Mouse (Mus musculus) gastrocnemius, adult 2 months (tissue): ENCODE data around the gene Eif4g3. TPM values are rescaled to one million over a fixed set of nuclear protein-coding genes. Genes with fewer than 3 reads are reported as not detected.

ENCODE experiments used
- DNase-seq: peaks from one replicate; pipeline ENCODE4 v3.0.0; 2022
- H3K27ac ChIP-seq: fragments of 200-600 bp; 2 replicates; pipeline ENCODE4 v1.8.1; 2022; ENCODE audit warnings: mild to moderate bottlenecking
- H3K4me3 ChIP-seq: fragments of 200-600 bp; 2 replicates; pipeline ENCODE4 v1.8.1; 2022; ENCODE audit warnings: mild to moderate bottlenecking, moderate library complexity
- CTCF ChIP-seq: fragments of 200-600 bp; IDR thresholded peaks from 2 replicates; pipeline ENCODE4 v1.8.1; 2022; ENCODE audit warnings: antibody characterized with exemption, mild to moderate bottlenecking, moderate library complexity
- intact Hi-C: fragments of 180-260 bp; cut with DNase I; formaldehyde crosslinking; loops from one replicate; pipeline ENCODE4 v1.15.1; 2025
- total RNA-seq, 2 experiments: library from RNA; stranded (reverse); gene quantifications; 2 replicates each; pipeline ENCODE4 v1.2.3; 2021

Eif4g3 gene
- total RNA-seq, 2 experiments from 2014 or later = 108 to 145 TPM

DNA sequence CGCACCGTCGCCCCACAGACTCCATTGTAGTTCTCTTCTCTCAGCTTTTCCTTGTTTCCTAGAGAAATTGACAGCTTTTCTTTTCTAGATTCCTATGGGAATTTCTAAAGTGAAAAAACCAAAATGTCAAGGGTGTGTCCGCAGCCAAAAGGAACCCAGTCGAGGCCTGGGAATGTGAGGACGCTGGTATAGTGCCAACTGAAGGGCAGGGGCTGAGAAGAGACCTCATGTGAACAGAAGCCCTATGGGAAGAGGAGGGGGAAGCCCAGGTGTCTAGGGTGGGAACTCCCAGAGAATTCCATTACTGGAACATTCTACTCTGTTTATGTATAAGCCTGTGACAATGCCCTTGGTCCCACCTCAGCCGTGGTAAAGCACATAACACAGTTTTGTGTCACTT lies 145.4 kb downstream of the Eif4g3 start:
- TF ChIP-seq CTCF = no peak
- peak overlapping the region; percentile 28; the same call in 1 of the 2 replicates for H3K27ac ChIP-seq
- no peak overlapping the region for H3K4me3 ChIP-seq
- intact Hi-C loops = no loop called here
- no peak for DNase-seq

DNA sequence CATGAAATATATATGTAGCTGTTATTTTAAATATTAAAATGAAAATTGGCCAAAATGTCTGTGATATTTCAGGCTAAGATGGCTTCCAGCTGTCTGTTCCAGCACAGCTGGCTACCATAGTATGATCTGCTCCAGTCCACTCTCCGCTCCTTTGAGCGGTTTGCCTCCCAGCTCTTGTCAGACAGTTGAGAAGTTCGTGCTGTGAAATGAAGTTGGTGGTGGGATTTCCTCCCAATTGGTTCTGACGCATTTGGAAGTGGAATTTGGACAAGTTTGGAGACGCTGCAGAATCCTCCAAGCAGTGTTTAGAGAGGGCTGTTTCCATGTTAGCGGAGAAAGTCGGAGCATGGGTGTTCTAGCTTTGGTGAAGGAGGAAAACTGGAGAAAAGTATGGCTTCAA lies 148.5 kb downstream of the Eif4g3 start:
- H3K4me3 ChIP-seq = no peak overlapping the region
- TF ChIP-seq CTCF = no peak
- H3K27ac ChIP-seq = no peak overlapping the region
- intact Hi-C loops = no loop called here
- DNase-seq = no peak

DNA sequence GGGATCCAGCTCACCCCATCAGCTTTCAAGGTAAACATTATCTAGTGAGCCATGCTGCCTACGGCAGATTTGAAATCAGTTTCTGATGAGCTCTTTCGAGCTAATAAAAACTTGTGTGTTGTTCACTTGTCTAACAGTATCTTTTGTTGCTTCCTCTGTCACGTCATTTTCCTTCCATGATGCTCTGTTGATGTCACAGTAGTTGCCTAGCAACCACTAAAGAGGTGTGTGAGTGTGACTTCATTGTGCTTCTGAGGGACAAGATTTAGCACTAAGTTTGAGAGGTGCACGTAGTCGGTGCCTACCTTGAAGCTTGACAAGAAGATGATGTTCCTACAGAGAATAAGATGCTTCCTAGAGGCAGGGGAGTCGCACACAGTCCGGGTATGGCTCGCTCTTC lies 154.4 kb downstream of the Eif4g3 start:
- no peak overlapping the region for H3K4me3 ChIP-seq
- TF ChIP-seq CTCF = no peak
- DNase-seq = no peak
- intact Hi-C loops = no loop called here
- no peak overlapping the region for H3K27ac ChIP-seq

DNA sequence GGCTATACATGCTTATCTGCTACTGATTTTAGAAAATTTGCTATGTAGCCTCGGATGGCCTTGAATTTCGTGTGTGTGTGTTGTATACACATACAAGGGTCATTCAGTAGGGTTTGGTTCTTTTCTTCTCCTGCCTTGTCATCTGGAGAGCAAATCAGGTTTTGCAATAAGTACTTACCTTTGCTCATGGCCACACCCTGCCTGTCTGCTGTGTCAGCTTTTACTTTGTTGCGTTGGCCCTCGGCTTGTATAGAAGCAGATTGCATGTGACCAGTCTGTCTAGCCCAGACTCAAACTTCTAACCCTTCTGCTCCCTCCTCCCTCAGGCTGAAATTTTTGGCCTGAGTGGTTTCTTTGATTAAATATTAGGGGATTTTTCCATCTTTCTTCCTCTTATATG lies 157.2 kb downstream of the Eif4g3 start:
- Histone ChIP-seq H3K27ac (no peak overlapping the region), H3K4me3 (no peak overlapping the region)
- intact Hi-C loops = loop anchor here (10.0 kb wide), 1 partner anchor 185 kb away; no protein-coding TSS in a partner anchor
- TF ChIP-seq CTCF = no peak
- no peak for DNase-seq

DNA sequence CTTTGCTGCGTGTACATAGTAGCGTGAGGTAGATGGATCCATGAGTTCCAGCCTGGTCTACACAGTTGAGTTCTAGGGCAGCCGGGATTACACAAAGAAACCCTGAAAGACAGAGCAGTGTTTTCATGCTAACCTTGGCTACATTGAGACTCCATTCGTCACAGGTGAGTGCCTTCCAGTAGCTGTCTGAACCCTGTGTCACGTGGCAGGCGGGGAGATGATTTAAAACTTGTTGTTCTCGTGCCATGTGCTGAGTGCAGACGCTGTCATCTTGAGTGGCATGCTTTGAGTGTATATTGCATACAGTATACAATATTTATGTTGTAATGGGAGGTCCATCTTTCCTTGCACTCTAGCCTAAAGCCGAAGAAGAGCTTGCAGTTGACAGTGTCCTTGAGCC lies 158.4 kb downstream of the Eif4g3 start:
- H3K4me3 ChIP-seq = no peak overlapping the region
- DNase-seq = no peak
- TF ChIP-seq CTCF = no peak
- no peak overlapping the region for H3K27ac ChIP-seq
- intact Hi-C loops = loop anchor here (10.0 kb wide), 1 partner anchor 186 kb away; no protein-coding TSS in a partner anchor

DNA sequence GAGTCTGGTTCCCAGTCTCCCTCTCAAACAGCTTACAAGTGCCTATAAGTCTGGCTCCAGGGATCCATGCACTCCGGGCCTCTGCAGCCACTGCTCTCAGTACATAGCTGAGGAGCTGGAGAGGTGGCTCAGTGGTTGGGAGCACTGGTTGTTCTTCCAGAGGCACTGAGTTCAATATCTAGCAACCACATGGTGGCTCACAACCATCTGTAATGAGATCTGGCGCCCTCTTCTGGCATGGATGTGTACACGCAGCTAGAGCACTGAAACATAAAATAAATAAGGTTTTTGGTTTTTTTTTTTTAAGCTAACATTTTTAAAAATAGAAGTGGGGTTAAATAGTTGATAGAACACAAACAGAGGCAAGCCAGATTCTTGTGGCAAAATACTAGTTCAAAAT lies 161.2 kb downstream of the Eif4g3 start:
- TF ChIP-seq CTCF = peak; percentile 81
- no peak overlapping the region for H3K4me3 ChIP-seq
- H3K27ac ChIP-seq = no peak overlapping the region
- peak; percentile 44 for DNase-seq
- intact Hi-C loops = loop anchor here (10.0 kb wide), 1 partner anchor 189 kb away; no protein-coding TSS in a partner anchor

DNA sequence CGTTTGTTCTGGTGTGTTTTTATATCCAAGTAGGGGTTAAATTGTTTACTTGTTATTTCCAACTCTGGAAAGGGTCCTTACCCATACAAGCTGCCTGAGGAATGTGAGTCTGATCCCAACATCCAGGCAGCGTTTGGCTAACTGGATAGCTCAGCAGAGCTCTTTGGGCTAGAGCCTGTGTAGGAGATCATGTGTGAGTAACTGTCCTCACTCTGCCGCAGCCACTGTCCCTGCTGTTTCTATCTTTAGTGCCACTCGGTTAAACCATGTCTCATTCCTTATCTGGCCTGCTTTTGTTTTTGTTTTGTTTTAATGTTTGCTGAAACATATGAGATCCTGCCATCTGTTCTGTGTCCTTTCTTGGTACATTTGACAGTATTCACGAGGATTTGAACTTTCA lies 168.1 kb downstream of the Eif4g3 start:
- DNase-seq = no peak
- intact Hi-C loops = no loop called here
- TF ChIP-seq CTCF = no peak
- Histone ChIP-seq H3K4me3 (no peak overlapping the region), H3K27ac (peak overlapping the region; percentile 38; the same call in 1 of the 2 replicates)

DNA sequence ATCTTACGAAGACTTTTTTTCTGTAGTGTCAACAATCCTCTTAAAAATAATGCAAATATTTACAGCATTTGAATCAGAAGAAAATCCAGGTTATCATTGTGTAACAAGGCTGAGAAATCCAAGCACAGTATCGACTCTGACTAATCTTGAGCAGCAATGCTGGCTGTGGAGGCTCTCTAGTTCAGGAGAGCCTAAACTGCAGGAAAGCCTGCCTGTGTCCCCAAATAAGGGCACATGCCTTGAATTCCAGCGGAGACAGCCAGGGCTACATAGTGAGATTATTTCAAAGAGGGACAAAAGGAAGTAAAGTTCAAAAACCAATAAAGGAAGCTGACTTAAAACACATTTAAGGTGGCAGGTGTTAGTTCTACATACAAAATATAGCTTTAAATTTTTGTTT lies 168.7 kb downstream of the Eif4g3 start:
- no peak for TF ChIP-seq CTCF
- Histone ChIP-seq H3K4me3 (no peak overlapping the region), H3K27ac (no peak overlapping the region)
- intact Hi-C loops = no loop called here
- no peak for DNase-seq

DNA sequence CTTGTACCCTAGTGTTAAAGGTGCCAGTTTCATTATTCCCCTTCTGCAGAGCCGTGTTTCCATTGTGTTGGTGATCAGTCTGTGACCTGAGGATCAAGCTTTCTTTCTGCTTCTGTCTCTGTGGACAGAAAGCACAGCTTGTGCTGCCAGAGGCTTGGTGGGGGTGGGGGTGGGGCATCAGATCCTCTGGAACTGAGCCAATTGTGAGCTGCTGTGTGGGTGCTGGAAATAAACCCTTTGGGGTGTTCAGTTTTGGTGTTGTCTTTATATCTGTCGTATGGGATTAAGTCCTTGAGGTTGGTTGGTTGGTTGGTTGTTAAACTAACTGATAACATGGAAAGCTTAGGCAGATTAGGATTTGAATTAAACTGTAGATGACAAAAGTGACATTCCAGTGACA lies 171.0 kb downstream of the Eif4g3 start:
- no peak overlapping the region for H3K4me3 ChIP-seq
- peak overlapping the region; percentile 53 for H3K27ac ChIP-seq
- no peak for TF ChIP-seq CTCF
- no peak for DNase-seq
- intact Hi-C loops = no loop called here

DNA sequence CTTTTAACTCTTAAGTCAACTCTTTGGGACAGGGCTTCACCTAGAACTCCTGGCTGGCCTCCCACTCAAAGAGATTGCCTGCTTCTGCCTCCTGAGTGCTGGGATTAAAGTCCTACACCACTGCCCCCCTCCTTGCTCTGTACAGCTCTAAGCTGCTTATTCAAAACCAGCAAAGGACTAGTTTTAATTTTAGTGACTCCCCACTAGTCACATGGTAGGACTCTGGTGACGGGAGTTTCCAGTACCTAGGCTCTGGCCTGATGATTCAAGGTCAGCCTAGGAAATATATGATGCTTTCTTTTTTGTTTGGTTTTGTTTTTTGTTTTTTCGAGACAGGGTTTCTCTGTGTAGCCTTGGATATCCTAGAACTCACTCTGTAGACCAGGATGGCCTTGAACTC lies 172.0 kb downstream of the Eif4g3 start:
- no peak for TF ChIP-seq CTCF
- DNase-seq = no peak
- intact Hi-C loops = no loop called here
- H3K27ac ChIP-seq = no peak overlapping the region
- no peak overlapping the region for H3K4me3 ChIP-seq

DNA sequence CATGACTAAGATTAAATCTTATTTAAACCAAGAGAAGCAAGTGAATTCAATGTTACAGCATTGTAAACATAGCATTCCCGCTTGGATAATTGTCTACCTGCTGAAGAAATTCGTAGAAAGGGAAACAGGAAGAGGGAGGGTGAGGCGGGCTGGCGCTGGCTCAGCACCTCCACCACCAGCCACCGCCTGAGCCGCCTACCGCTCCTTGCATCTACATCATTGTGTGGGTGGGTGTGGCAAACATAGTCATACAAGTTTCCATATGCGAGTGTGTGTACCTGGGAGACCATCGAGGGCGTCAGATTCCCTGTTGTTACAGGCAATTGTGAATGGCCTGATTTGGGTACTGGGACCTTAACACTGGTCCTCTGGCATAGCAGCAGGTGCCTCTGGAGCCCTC lies 173.7 kb downstream of the Eif4g3 start:
- intact Hi-C loops = no loop called here
- TF ChIP-seq CTCF = no peak

DNA sequence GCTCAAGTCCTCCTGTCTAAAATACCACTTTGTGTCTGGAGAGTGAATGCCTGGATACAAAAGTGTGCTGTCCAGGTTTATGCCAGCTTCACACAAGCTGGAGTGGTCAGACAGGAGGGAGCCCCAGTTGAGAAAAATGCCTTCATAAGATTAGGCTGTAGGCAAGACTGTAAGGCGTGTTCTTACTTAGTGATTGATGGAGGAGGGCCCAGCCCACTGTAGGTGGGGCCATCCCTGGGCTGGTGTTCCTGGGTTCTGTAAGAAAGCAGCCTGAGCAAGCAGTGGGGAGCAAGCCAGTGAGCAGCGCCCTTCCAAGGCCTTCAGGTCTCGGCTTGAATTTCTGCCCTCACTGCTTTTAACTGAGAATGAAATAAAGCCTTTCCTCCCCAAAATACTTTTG lies 175.3 kb downstream of the Eif4g3 start:
- DNase-seq = no peak
- no peak for TF ChIP-seq CTCF
- intact Hi-C loops = no loop called here
- Histone ChIP-seq H3K27ac (no peak overlapping the region), H3K4me3 (no peak overlapping the region)

More for the DNA sequence above, 173.7 kb downstream of the Eif4g3 start:
- Histone ChIP-seq H3K27ac (no peak overlapping the region), H3K4me3 (no peak overlapping the region)
- no peak for DNase-seq

DNA sequence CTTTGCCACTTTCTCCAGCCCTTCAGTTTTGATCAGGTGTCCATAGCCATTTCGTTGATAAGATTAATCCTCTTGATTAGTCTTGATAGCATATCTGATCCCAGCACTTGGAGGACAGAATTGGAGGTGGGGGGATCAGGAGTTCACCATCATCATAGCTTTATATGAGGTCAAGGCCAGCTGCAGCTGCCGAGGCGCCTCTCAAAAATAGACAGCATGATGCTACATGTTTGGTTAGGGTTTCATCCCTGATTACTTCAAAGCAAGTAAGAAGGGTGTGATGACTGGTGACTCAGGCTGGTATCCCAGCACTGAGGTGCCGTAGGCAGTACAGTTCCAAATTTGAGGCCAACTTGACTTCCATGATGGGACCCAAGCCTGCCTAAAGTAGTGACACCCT lies 176.6 kb downstream of the Eif4g3 start:
- intact Hi-C loops = no loop called here
- no peak for TF ChIP-seq CTCF
- H3K27ac ChIP-seq = no peak overlapping the region
- DNase-seq = no peak
- no peak overlapping the region for H3K4me3 ChIP-seq

DNA sequence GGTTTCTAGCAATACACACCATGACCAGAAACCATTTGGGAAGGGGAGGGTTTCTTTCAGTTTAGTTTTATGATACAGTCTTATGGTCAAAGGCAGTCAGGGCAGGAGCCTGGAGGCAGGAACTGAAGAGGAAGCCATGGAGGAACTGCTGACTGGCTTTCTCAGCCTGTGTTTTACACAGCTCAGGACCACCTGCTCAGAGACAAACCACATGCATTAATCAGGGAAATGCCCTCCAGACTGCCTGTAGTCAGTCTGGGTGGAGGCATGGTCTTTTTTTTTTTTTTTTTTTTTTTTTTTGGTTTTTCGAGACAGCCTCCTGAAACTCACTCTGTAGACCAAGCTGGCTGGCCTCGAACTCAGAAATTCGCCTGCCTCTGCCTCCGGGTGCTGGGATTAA lies 179.9 kb downstream of the Eif4g3 start:
- no peak overlapping the region for H3K27ac ChIP-seq
- TF ChIP-seq CTCF = no peak
- intact Hi-C loops = no loop called here
- H3K4me3 ChIP-seq = no peak overlapping the region
- no peak for DNase-seq

DNA sequence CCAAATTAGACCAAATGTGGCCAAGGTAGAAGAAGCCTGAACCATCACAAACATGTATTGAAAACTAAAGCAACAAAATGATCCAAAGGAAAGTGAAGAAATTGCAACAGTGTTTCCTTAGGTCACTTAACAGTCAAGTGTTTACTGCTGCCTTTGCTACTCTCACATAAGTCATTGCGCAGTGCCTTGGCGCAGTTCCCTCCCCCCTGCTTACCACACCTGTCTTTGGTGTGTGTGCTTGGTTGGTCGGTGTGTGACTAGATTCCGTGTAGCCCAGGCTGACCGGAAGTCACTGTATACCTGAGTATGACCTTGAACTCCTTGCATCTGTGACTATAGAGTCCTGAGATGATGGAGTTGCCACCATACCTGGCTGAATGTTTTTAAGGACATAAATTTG lies 186.6 kb downstream of the Eif4g3 start:
- Histone ChIP-seq H3K4me3 (no peak overlapping the region), H3K27ac (no peak overlapping the region)
- DNase-seq = peak; percentile 19
- intact Hi-C loops = no loop called here
- no peak for TF ChIP-seq CTCF
